Mouse (Mus musculus) fat pad, adult 2 months (tissue): Measurements from ENCODE around the gene Psmb2.

ENCODE experiments used
- DNase-seq: peaks from one replicate; pipeline ENCODE4 v3.0.0-alpha.2; 2011; ENCODE audit warnings: low read depth, low spot score; ENCODE audit errors: extremely low read depth

The Psmb2 gene

GRCm38 (mm10) chr4:126751556-126752023, 74.2 kb downstream of the Psmb2 start:
- DNase-seq, result no peak

GRCm38 (mm10) chr4:126752024-126752607, 74.7 kb downstream of the Psmb2 start:
- no peak for DNase-seq

GRCm38 (mm10) chr4:126752608-126753141, 75.2 kb downstream of the Psmb2 start:
- DNase-seq, result no peak

GRCm38 (mm10) chr4:126753268-126754230, 76.1 kb downstream of the Psmb2 start, which contains the start of the genes Ncdn and AU040320:
Ncdn (minus strand) TSS chr4:126753438.
AU040320 (plus strand) TSS chr4:126753544.
- DNase-seq, result no peak

- no peak for DNase-seq
Observed at GRCm38 (mm10) chr4:126754231-126754611, 76.8 kb downstream of the Psmb2 start.

- DNase-seq, result no peak
Observed at GRCm38 (mm10) chr4:126754736-126755374, 77.4 kb downstream of the Psmb2 start.

GRCm38 (mm10) chr4:126756766-126757165, 79.3 kb downstream of the Psmb2 start:
- DNase-seq, result no peak

- no peak for DNase-seq
Observed at GRCm38 (mm10) chr4:126758299-126758698, 80.9 kb downstream of the Psmb2 start.
